Mouse (Mus musculus): Measurements from ENCODE around the gene Exoc3l2.

The Exoc3l2 gene

DNA sequence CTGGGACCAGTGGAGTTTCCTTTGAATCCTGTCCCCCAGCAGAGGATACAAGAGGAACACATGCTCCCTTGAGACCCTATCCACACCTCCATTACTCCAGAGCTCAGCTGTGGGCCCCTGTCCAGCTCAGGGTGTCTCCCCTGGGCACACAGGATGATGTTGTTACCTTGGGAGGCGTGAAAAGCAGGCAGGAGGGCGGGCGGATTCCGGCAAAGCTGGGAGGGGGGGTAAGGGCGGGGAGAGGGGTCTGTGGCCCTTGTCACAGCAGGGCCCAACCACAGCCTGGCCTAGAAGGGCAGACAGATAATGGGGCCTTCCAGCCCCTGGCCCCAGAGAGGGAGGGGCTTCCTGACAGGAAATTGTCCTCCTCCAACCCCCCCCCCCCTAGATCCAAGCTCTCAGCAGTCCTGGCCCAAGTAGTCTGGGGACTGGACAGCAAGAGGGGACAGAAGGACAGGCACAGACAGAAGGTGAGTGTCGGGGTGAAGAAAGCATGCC is at the start of gene Exoc3l2:
Gene Exoc3l2, plus strand, starts transcription at position 448 of the 498 bp plus-strand sequence.
- DNase-seq (ENCODE audit: low read depth, low spot score), result no peak

- DNase-seq (ENCODE audit: low read depth, low spot score), result no peak
Observed at GRCm38 (mm10) chr7:19413525-19413924, 49.6 kb upstream of the Exoc3l2 start.

DNA sequence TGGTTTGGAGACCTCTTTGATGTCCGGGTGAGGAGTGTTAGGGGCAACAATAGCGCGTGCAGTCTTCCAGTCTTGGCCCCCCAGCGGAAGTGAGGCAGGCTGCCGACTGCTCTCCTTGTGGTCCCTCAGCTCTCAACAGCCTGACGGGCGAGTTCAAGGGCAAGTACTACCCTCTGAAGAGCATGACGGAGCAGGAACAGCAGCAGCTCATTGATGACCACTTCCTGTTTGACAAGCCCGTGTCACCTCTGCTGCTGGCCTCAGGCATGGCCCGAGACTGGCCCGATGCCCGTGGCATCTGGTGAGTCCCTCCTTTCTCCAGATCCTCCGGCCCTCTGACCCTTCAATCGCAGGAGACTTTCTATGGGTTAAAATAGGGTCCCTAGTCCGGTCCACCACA is 46.5 kb upstream of the Exoc3l2 start:
- DNase-seq (ENCODE audit: low read depth, low spot score), result no peak

DNA sequence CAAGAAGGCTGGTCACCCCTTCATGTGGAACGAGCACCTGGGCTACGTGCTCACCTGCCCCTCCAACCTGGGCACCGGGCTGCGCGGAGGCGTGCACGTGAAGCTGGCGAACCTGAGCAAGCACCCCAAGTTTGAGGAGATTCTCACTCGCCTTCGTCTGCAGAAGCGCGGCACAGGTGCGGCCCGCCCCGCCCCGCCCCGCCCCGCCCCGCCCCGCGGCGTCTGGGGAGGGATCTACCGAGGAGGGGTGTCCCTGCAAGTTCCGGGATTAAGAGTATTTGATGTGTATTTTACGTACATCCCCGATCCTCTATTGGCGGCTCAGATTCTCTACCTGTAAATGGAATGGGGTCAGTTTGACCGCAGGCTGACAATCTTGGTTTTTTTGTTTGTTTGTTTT is 43.0 kb upstream of the Exoc3l2 start:
- DNase-seq (ENCODE audit: low read depth, low spot score), result no peak

DNA sequence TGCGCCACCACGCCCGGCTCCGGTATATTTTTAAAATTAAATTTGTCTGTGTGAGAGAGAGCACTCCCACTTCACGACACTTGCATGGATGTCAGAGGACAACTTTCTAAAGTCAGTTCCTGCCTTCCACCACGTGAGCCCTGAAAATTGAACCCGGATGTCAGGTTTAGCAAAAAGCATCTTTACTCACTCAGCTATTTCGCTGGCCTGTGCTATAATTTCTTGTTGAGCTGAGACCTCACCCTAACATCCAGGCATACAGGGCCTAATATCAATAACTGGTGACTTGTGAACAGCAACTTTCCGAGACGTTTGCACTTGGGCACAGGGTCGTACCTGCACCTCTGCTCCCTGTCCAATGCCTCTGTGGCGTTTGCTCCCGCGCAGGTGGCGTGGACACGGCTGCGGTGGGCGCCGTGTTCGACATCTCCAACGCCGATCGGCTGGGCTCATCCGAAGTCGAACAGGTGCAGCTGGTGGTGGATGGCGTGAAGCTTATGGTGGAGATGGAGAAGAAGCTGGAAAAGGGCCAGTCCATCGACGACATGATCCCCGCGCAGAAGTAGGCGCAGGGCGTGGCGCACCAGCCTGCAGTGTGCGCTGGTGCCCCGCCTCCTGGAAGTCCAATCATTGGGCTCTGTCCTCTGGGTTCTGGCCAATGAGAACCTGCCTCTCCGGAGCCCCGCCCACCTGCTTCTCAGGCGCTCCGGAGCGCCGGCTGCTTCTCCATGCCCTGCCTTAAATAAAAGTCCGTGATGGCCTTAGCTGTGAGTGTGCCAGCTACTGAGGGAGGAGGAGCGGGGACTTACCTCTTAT is 42.1 kb upstream of the Exoc3l2 start:
- peak; percentile 48 for DNase-seq (ENCODE audit: low read depth, low spot score)

GRCm38 (mm10) chr7:19423083-19423482 is 40.0 kb upstream of the Exoc3l2 start:
- no peak for DNase-seq (ENCODE audit: low read depth, low spot score)

- no peak for DNase-seq (ENCODE audit: low read depth, low spot score)
Observed at GRCm38 (mm10) chr7:19424051-19424450, 39.1 kb upstream of the Exoc3l2 start.

DNA sequence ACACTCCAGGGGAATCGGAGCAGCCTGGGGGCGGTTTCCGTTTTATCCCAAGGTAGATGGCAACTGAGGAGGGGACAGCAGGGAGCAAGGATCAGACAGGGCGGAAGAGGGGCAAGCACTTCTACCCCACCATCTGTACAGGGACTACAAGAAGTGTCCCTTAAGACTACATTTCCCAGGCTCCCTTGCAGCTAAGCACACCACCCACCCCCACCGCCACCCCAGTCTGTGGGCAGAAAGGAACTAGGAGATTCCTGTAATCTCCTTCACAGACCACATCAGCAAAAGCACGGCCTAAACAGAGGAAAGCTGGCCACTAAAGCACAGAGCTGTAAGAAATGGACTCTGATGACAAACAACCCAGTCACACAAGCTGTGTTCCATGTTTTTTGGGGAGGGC is 36.8 kb upstream of the Exoc3l2 start:
- no peak for DNase-seq (ENCODE audit: low read depth, low spot score)

GRCm38 (mm10) chr7:19426888-19427287 is 36.2 kb upstream of the Exoc3l2 start:
- DNase-seq (ENCODE audit: low read depth, low spot score), result no peak

DNA sequence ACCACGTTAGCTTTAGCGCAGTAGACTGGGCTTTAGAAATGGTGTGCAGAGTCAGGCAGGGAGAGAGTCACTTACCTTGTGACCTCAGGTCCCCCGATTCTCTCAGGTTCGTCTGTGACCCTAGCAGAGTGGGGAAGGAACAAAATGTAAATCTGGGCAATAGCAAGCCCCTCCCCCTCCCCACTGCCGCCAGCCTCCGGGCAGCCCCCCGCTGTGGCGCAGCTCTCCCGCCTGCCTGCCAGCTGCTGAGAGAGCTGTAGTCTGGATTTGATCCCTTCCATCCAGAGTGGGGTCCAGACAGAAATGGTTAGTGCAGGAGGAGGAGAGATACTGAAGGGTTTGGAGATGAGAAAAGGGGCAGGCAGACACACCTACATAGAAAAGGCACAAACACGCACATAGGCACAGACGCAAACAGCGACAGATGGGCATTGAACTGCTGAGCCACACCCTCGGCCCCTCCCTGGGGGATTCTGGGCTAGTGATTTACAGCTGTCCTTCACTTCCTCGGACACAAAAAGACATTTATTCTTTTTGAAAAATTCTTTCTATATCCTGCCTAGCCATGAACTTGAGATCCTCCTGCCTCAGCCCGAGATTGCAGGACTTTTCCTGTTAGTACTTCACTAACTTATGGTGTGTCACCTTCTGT is 35.0 kb upstream of the Exoc3l2 start:
- no peak for DNase-seq (ENCODE audit: low read depth, low spot score)

DNA sequence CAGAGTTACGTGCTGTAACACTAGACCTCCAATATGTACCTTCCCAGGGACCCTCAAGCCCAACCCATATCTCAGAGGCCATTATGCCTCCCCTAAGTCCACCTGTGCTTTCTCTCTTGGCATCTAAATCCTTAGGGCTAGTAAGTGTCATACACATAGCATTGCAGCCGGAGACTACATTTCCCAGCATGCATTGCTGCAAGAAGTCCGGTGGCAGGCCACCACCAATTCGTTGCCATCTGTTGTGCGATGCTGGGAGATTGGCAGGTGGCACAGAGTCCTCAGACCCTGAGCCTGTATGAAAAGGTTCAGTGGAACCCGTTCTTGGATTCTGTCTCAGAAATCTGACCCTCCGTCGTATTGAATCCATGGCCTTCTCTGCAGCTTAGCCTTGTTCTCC is 33.4 kb upstream of the Exoc3l2 start:
- no peak for DNase-seq (ENCODE audit: low read depth, low spot score)

- DNase-seq (ENCODE audit: low read depth, low spot score), result no peak
Observed at GRCm38 (mm10) chr7:19430402-19430801, 32.7 kb upstream of the Exoc3l2 start.

DNA sequence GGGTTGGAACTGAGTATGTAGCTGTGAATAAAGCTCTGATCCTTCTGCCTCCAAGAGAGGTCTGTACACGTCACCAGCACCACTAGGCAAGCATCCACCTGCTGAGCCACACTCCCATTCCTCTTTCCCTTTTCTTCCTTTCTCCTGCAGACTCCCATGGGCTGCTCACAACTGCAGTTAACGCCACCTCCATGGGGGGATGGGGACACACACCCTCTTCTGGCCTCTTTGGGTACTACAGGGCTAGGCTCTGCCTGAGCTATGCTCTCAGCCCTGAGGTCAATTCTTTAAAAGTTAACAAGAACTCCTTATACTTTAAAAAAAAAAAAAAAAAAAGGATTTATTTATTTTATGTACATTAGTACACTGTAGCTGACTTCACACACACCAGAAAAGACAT is 30.7 kb upstream of the Exoc3l2 start:
- no peak for DNase-seq (ENCODE audit: low read depth, low spot score)

DNA sequence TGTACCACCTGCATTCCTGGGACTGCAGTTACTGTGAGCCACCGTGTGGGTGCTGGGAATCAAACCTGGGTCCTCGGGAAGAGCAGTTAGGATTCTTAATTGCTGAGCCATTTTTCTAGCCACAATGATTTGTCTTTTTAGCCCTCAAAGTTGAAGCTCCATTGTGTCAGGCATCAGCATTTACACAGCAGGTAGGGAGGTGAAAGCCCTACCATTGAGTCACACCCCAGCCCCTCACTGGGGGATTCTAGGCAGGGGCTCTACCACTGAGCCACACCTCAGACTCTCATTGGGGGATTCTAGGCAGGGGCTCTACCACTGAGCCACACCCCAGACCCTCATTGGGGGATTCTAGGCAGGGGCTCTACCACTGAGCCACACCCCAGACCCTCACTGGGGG is 26.9 kb upstream of the Exoc3l2 start:
- no peak for DNase-seq (ENCODE audit: low read depth, low spot score)

DNA sequence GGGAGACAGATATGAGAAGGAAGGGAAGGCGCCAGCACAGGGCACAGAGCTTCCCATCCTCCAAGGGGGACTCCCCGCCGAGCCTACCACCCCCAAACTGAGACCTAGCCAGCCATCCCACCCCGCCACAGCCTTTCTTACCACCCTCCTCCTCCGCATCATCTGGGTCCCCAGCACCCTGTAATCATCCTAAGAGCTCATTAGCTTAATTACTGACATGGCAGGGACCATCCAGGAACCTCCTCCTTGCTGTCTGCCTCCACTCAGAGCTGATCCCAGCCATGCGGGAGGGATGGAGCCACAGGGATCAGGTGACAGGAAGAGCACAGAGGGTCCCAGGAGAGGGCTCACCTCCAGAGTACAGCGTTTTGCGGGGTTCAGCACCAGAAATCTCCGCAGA is 26.1 kb upstream of the Exoc3l2 start:
- DNase-seq (ENCODE audit: low read depth, low spot score), result no peak

GRCm38 (mm10) chr7:19441448-19442091 is 21.6 kb upstream of the Exoc3l2 start:
- no peak for DNase-seq (ENCODE audit: low read depth, low spot score)

DNA sequence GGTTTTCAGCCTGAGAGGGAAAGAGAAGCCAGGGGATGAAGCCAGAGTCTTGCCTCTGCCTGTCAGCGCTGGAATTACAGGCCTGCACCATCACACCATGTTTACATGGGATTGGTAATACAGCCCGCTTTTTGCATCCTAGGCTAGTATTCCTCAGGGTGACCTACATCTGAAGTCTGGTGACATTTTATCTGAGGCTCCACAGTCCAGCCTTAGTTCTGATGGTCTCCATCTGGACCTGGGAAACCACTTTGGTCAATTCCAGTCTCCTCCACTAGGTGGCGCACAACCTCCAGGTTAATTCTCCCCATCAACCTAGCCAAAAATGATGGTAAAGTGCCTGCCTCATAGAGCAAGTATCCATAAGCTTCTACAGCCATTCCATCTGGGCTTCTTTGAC is 19.8 kb upstream of the Exoc3l2 start:
- DNase-seq (ENCODE audit: low read depth, low spot score), result peak; percentile 57

GRCm38 (mm10) chr7:19444801-19445200 is 18.3 kb upstream of the Exoc3l2 start:
- no peak for DNase-seq (ENCODE audit: low read depth, low spot score)

DNA sequence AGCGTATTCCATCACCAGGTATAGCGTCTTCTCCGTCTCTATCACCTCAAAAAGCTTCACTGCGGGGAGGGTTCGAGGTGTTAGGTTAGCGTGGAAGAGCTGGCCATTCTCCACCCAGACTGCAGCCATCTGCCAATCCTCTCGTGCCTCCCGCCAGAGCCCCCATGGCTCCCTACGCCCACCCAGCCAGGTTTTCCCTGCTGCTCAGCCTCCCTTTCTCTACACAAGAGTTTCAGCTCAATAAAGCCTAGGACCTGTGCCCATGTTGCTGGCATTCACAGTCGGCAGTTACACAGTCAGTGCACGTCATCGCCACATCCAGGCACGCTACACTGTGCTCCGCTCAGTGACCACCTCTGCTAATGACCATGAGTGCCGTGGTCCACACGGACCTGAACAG is 15.4 kb upstream of the Exoc3l2 start:
- DNase-seq (ENCODE audit: low read depth, low spot score), result no peak

DNA sequence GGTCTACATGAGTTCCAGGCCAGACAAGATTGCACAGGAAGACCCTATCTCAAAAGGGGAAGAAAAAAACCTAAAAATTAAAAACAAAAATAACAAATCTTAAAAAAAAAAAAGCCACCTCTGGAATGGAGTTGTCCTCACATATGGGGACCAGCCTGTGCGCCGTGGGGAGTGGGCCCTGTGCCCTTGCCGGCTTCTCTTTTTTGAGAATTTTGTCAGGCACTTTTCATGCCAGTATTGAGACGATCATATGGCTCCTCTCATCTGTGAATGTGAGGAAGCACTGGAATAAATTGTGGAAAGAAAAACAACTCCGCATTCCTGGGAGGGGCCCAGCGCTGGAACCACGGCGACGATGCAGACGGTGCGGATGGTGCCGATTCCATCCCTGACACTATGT is 14.0 kb upstream of the Exoc3l2 start:
- DNase-seq (ENCODE audit: low read depth, low spot score), result no peak

GRCm38 (mm10) chr7:19455186-19455585 is 7.9 kb upstream of the Exoc3l2 start:
- no peak for DNase-seq (ENCODE audit: low read depth, low spot score)

- DNase-seq (ENCODE audit: low read depth, low spot score), result no peak
Observed at GRCm38 (mm10) chr7:19455819-19456495, 7.2 kb upstream of the Exoc3l2 start.

All from c-Kit-negative CD71-positive TER-119-positive erythroid progenitor cells, embryonic 14.5 days (primary cell).